Comparison of ENCODE assay signal across 20 mouse cellular contexts in the genomic region with DNA sequence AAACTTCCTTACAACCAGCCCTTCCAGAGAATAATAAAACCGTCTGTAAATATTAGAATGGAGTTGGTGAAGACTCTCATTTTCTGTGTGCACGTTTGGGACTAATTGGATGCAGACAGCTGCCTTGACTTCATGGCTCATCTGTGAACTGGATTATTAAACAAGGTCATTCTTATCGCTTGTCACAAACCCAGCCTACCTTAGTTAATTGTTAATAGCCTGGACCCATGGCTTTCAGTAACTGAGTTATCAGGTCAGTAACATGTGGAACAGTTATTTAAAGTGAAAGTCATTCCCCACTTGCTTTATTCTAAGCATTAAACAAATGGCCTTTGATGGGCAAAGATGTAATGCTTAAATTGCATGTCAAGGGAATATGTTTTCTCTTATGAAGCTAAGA.
"Had no signal": no experiment of that assay in that cellular context is flagged by ENCODE, and none has a peak within 500 bp of the region (broad histone marks: within the 10 kb centered on the region; RNA-seq: fewer than 3 reads in every experiment).

No protein-coding gene starts in this region.

- H3K27me3 ChIP-seq: liver, embryonic 15.5 days; lung, embryonic 15.5 days; megakaryocyte, embryonic 14.5 days; midbrain, embryonic 13.5 days; midbrain, embryonic 15.5 days; neural tube, embryonic 12.5 days had no signal

- H3K27ac ChIP-seq: liver, embryonic 15.5 days; lung, embryonic 15.5 days; macrophage; midbrain, embryonic 13.5 days; midbrain, embryonic 15.5 days; neural tube, embryonic 12.5 days had no signal

- H3K4me3 ChIP-seq: liver, embryonic 15.5 days; lung, embryonic 15.5 days; megakaryocyte, embryonic 14.5 days; midbrain, embryonic 13.5 days; midbrain, embryonic 15.5 days; neural tube, embryonic 12.5 days had no signal

- H3K4me1 ChIP-seq: liver, embryonic 15.5 days; lung, embryonic 15.5 days; megakaryocyte, embryonic 14.5 days; midbrain, embryonic 13.5 days; midbrain, embryonic 15.5 days; neural tube, embryonic 12.5 days had no signal

- H3K9ac ChIP-seq: liver, embryonic 15.5 days; liver, postnatal 0 days; lung, embryonic 15.5 days; midbrain, embryonic 13.5 days; midbrain, embryonic 15.5 days; neural tube, embryonic 12.5 days had no signal

- DNase-seq: liver, postnatal 0 days; lung, adult 2 months; lung, postnatal 14 days; lung, postnatal 36 days; right cerebral cortex, adult 18-20 months; right cerebral cortex, postnatal 25 days; right cerebral cortex, postnatal 4 days; spleen, adult 18-20 months; thymus, adult 18-20 months; thymus, postnatal 14 days; thymus, postnatal 36 days had no signal

- H3K9me3 ChIP-seq: liver, embryonic 15.5 days; lung, embryonic 15.5 days; megakaryocyte, embryonic 14.5 days; midbrain, embryonic 13.5 days; midbrain, embryonic 15.5 days; neural tube, embryonic 12.5 days had no signal

- H3K36me3 ChIP-seq: liver, embryonic 15.5 days; lung, embryonic 15.5 days; midbrain, embryonic 13.5 days; midbrain, embryonic 15.5 days; neural tube, embryonic 12.5 days had no signal

- H3K4me2 ChIP-seq: liver, embryonic 15.5 days; lung, embryonic 15.5 days; midbrain, embryonic 11.5 days; midbrain, embryonic 13.5 days; midbrain, embryonic 15.5 days; neural tube, embryonic 12.5 days had no signal

- ATAC-seq: liver, postnatal 0 days; lung, postnatal 0 days; midbrain, embryonic 13.5 days; midbrain, embryonic 15.5 days had no signal
